Mouse (Mus musculus): ENCODE data around the gene Olfr727. TPM values are rescaled to one million over a fixed set of nuclear protein-coding genes. Genes with fewer than 3 reads are reported as not detected.

Olfr727 gene
- not detected in 2 replicates for polyA plus RNA-seq (2015; fragmentation: Nextera tagmentation; extraction: Ambion mirVana)

GRCm38 (mm10) chr14:50122886-50123285 lies at the start of gene Olfr727:
TSS of gene Olfr727 (plus strand) at chr14:50123186.
- H3K9me3 ChIP-seq (replicated peaks; ENCODE audit: low read length), result no peaks in the 10 kb centered on the region
- no peak for TF ChIP-seq CTCF (IDR thresholded peaks at IDR 0.05; ENCODE audit: low read depth)
- DNase-seq (ENCODE audit: low spot score) (no peak), ATAC-seq (replicated peaks; ENCODE audit: low FRiP score, low read depth) (no peak)
- WGBS, result 94% methylated on average over 1 of the region's 1 CpGs
- H3K4me1 ChIP-seq (replicated peaks; ENCODE audit: insufficient read depth, low read length), result no peaks in the 10 kb centered on the region
- no peak within 1 kb of the TSS for H3K9ac ChIP-seq (ENCODE audit: low read depth, low read length)
- H3K27ac ChIP-seq, result no peak within 1 kb of the TSS
- no peak within 1 kb of the TSS for H3K4me2 ChIP-seq (ENCODE audit: low read length)
- H3K27me3 ChIP-seq (ENCODE audit: insufficient read depth, low read length), result no peaks in the 10 kb centered on the region
- H3K4me3 ChIP-seq (replicated peaks; ENCODE audit: low read depth, low read length), result no peak within 1 kb of the TSS
- no peaks in the 10 kb centered on the region for H3K36me3 ChIP-seq (ENCODE audit: insufficient read depth, low read length)

GRCm38 (mm10) chr14:50090853-50091252 lies 32.1 kb upstream of the Olfr727 start, which contains the start of gene Olfr726:
TSS of gene Olfr726 (minus strand) at chr14:50090953.
- H3K9ac ChIP-seq (ENCODE audit: low read depth, low read length), result no peak within 1 kb of the TSS
- H3K4me2 ChIP-seq (ENCODE audit: low read length), result no peak within 1 kb of the TSS
- no peak for TF ChIP-seq CTCF (IDR thresholded peaks at IDR 0.05; ENCODE audit: low read depth)
- no peak within 1 kb of the TSS for H3K27ac ChIP-seq
- no peaks in the 10 kb centered on the region for H3K9me3 ChIP-seq (replicated peaks; ENCODE audit: low read length)
- no peaks in the 10 kb centered on the region for H3K4me1 ChIP-seq (replicated peaks; ENCODE audit: insufficient read depth, low read length)
- DNase-seq (ENCODE audit: low spot score) (no peak), ATAC-seq (replicated peaks; ENCODE audit: low FRiP score, low read depth) (no peak)
- H3K36me3 ChIP-seq (ENCODE audit: insufficient read depth, low read length), result no peaks in the 10 kb centered on the region
- WGBS, result 79% methylated on average over 1 of the region's 1 CpGs
- no peaks in the 10 kb centered on the region for H3K27me3 ChIP-seq (ENCODE audit: insufficient read depth, low read length)
- H3K4me3 ChIP-seq (replicated peaks; ENCODE audit: low read depth, low read length), result no peak within 1 kb of the TSS

GRCm38 (mm10) chr14:50142580-50142979 lies 19.6 kb downstream of the Olfr727 start, which contains the start of gene Olfr728:
TSS of gene Olfr728 (minus strand) at chr14:50142680.
- Histone ChIP-seq H3K4me2 (ENCODE audit: low read length) (no peak within 1 kb of the TSS), H3K27ac (no peak within 1 kb of the TSS), H3K36me3 (ENCODE audit: insufficient read depth, low read length) (no peaks in the 10 kb centered on the region), H3K4me3 (replicated peaks; ENCODE audit: low read depth, low read length) (no peak within 1 kb of the TSS), H3K4me1 (replicated peaks; ENCODE audit: insufficient read depth, low read length) (no peaks in the 10 kb centered on the region), H3K27me3 (ENCODE audit: insufficient read depth, low read length) (no peaks in the 10 kb centered on the region), H3K9ac (ENCODE audit: low read depth, low read length) (no peak within 1 kb of the TSS), H3K9me3 (replicated peaks; ENCODE audit: low read length) (no peaks in the 10 kb centered on the region)
- ATAC-seq (replicated peaks; ENCODE audit: low FRiP score, low read depth) (no peak), DNase-seq (ENCODE audit: low spot score) (no peak)
- TF ChIP-seq CTCF (IDR thresholded peaks at IDR 0.05; ENCODE audit: low read depth), result no peak
- 89% methylated on average over 5 of the region's 5 CpGs for whole genome bisulfite sequencing

GRCm38 (mm10) chr14:50152810-50153209 lies 29.8 kb downstream of the Olfr727 start, which contains the start of gene Olfr729:
TSS of gene Olfr729 (minus strand) at chr14:50152910.
- ATAC-seq (replicated peaks; ENCODE audit: low FRiP score, low read depth) (no peak), DNase-seq (ENCODE audit: low spot score) (no peak)
- H3K27me3 ChIP-seq (ENCODE audit: insufficient read depth, low read length), result no peaks in the 10 kb centered on the region
- H3K4me1 ChIP-seq (replicated peaks; ENCODE audit: insufficient read depth, low read length), result no peaks in the 10 kb centered on the region
- no peaks in the 10 kb centered on the region for H3K36me3 ChIP-seq (ENCODE audit: insufficient read depth, low read length)
- H3K9ac ChIP-seq (ENCODE audit: low read depth, low read length), result no peak within 1 kb of the TSS
- no peak within 1 kb of the TSS for H3K4me2 ChIP-seq (ENCODE audit: low read length)
- TF ChIP-seq CTCF (IDR thresholded peaks at IDR 0.05; ENCODE audit: low read depth), result no peak
- H3K27ac ChIP-seq, result no peak within 1 kb of the TSS
- no peak within 1 kb of the TSS for H3K4me3 ChIP-seq (replicated peaks; ENCODE audit: low read depth, low read length)
- no peaks in the 10 kb centered on the region for H3K9me3 ChIP-seq (replicated peaks; ENCODE audit: low read length)

Other genes starting within 250 kb of the Olfr727 start
- gene Olfr722, start 221.2 kb upstream of the Olfr727 start, polyA plus RNA-seq (2015; fragmentation: Nextera tagmentation; extraction: Ambion mirVana), result not detected in 2 replicates
- not detected in 2 replicates for gene Olfr723, start 191.4 kb upstream of the Olfr727 start, polyA plus RNA-seq (2015; fragmentation: Nextera tagmentation; extraction: Ambion mirVana)
- gene Olfr724, start 159.9 kb upstream of the Olfr727 start, polyA plus RNA-seq (2015; fragmentation: Nextera tagmentation; extraction: Ambion mirVana), result not detected in 2 replicates
- gene Olfr725, start 82.8 kb upstream of the Olfr727 start, polyA plus RNA-seq (2015; fragmentation: Nextera tagmentation; extraction: Ambion mirVana), result not detected in 2 replicates
- not detected in 2 replicates for gene Olfr726, start 32.2 kb upstream of the Olfr727 start, polyA plus RNA-seq (2015; fragmentation: Nextera tagmentation; extraction: Ambion mirVana)
- gene Olfr728, start 19.5 kb downstream of the Olfr727 start, polyA plus RNA-seq (2015; fragmentation: Nextera tagmentation; extraction: Ambion mirVana), result not detected in 2 replicates
- gene Olfr729, start 29.7 kb downstream of the Olfr727 start, polyA plus RNA-seq (2015; fragmentation: Nextera tagmentation; extraction: Ambion mirVana), result not detected in 2 replicates
- gene Olfr730, start 65.0 kb downstream of the Olfr727 start, polyA plus RNA-seq (2015; fragmentation: Nextera tagmentation; extraction: Ambion mirVana), result not detected in 2 replicates
- gene Olfr731, start 118.7 kb downstream of the Olfr727 start, polyA plus RNA-seq (2015; fragmentation: Nextera tagmentation; extraction: Ambion mirVana), result not detected in 2 replicates
- gene Olfr732, start 161.0 kb downstream of the Olfr727 start, polyA plus RNA-seq (2015; fragmentation: Nextera tagmentation; extraction: Ambion mirVana), result not detected in 2 replicates
- not detected in 2 replicates for gene Olfr733, start 178.3 kb downstream of the Olfr727 start, polyA plus RNA-seq (2015; fragmentation: Nextera tagmentation; extraction: Ambion mirVana)
- gene Olfr734, start 203.6 kb downstream of the Olfr727 start, polyA plus RNA-seq (2015; fragmentation: Nextera tagmentation; extraction: Ambion mirVana), result not detected in 2 replicates
- gene Olfr735, start 225.7 kb downstream of the Olfr727 start, polyA plus RNA-seq (2015; fragmentation: Nextera tagmentation; extraction: Ambion mirVana), result not detected in 2 replicates
- gene Tlr11, start 234.7 kb downstream of the Olfr727 start, polyA plus RNA-seq (2015; fragmentation: Nextera tagmentation; extraction: Ambion mirVana), result not detected in 2 replicates